Mouse (Mus musculus): ENCODE data around the gene Exd2. TPM values are rescaled to one million over a fixed set of nuclear protein-coding genes. Genes with fewer than 3 reads are reported as not detected.
A peak's percentile ranks its signal among the peaks of the same experiment; 100 is the strongest.
"Not testable (repeated sequence)": the region's sequence is repeated elsewhere in the genome, so short reads cannot be mapped to it uniquely, and the experiment has no call there.

Exd2 gene
- polyA plus RNA-seq, 1 experiment, result 23.9 TPM

GRCm38 (mm10) chr12:80440957-80441356, 21.9 kb upstream of the Exd2 start:
- Histone ChIP-seq H3K27ac (ENCODE audit: insufficient read depth, low read length) (no peak overlapping the region), H3K4me3 (ENCODE audit: insufficient read depth, low read length) (no peak overlapping the region), H3K4me1 (ENCODE audit: control insufficient read depth, insufficient read depth, low read length) (0 out of 2 replicates have a peak, but pooled peaks cover 3% of the 10 kb centered on the region)
- TF ChIP-seq CTCF (IDR thresholded peaks at IDR 0.05; ENCODE audit: borderline replicate concordance, insufficient read depth, low read length) (no peak), POLR2A (IDR thresholded peaks at IDR 0.05; ENCODE audit: low read depth, low read length) (no peak)

- H3K4me3 ChIP-seq (ENCODE audit: insufficient read depth, low read length), result no peak overlapping the region
- TF ChIP-seq CTCF (IDR thresholded peaks at IDR 0.05; ENCODE audit: borderline replicate concordance, insufficient read depth, low read length) (no peak), POLR2A (IDR thresholded peaks at IDR 0.05; ENCODE audit: low read depth, low read length) (no peak)
- no peaks in the 10 kb centered on the region for H3K4me1 ChIP-seq (ENCODE audit: control insufficient read depth, insufficient read depth, low read length)
- H3K27ac ChIP-seq (ENCODE audit: insufficient read depth, low read length), result no peak overlapping the region
Measured at GRCm38 (mm10) chr12:80444525-80445109, 18.3 kb upstream of the Exd2 start.

DNA sequence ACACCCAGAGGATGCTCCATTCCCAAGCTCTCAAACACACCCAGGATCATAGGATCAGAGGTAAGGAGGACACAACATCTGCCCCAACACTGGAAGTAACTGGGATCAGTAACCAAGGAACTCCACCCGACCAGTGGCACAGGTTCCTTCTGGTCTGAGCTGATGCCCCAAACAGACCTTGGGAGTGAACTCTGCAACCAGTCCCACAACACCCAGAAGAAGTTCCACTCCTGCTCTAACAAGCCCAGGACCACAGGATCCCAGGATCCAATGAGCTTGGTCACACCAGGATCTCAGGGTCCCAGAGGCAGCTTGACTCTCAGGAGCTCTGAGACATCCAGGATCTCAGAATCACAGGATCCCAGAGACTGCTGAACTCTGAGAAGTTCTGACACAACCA, 9.4 kb upstream of the Exd2 start:
- Histone ChIP-seq H3K27ac (ENCODE audit: insufficient read depth, low read length) (no peak overlapping the region), H3K4me3 (ENCODE audit: insufficient read depth, low read length) (no peak overlapping the region), H3K4me1 (ENCODE audit: control insufficient read depth, insufficient read depth, low read length) (no peaks in the 10 kb centered on the region)
- TF ChIP-seq CTCF (IDR thresholded peaks at IDR 0.05; ENCODE audit: borderline replicate concordance, insufficient read depth, low read length) (no peak), POLR2A (IDR thresholded peaks at IDR 0.05; ENCODE audit: low read depth, low read length) (no peak)

- no peaks in the 10 kb centered on the region for H3K4me1 ChIP-seq (ENCODE audit: control insufficient read depth, insufficient read depth, low read length)
- H3K27ac ChIP-seq (ENCODE audit: insufficient read depth, low read length), result no peak overlapping the region
- TF ChIP-seq CTCF (IDR thresholded peaks at IDR 0.05; ENCODE audit: borderline replicate concordance, insufficient read depth, low read length), result no peak
- no peak for TF ChIP-seq POLR2A (IDR thresholded peaks at IDR 0.05; ENCODE audit: low read depth, low read length)
- no peak overlapping the region for H3K4me3 ChIP-seq (ENCODE audit: insufficient read depth, low read length)
Measured at GRCm38 (mm10) chr12:80458033-80458432, 4.9 kb upstream of the Exd2 start.

- not testable (repeated sequence) for H3K4me1 ChIP-seq (ENCODE audit: control insufficient read depth, insufficient read depth, low read length); H3K27ac ChIP-seq (ENCODE audit: insufficient read depth, low read length)
- peak overlapping the region; percentile 80 for H3K4me3 ChIP-seq (ENCODE audit: insufficient read depth, low read length)
Measured at GRCm38 (mm10) chr12:80462292-80462896, 501 bp upstream of the Exd2 start.

- no peak overlapping the region for H3K27ac ChIP-seq (ENCODE audit: insufficient read depth, low read length)
- TF ChIP-seq CTCF (IDR thresholded peaks at IDR 0.05; ENCODE audit: borderline replicate concordance, insufficient read depth, low read length) (no peak), POLR2A (IDR thresholded peaks at IDR 0.05; ENCODE audit: low read depth, low read length) (peak; percentile 4; the same call in 1 of the 2 replicates)
- H3K4me1 ChIP-seq (ENCODE audit: control insufficient read depth, insufficient read depth, low read length), result no peaks in the 10 kb centered on the region
- peak overlapping the region; percentile 80 for H3K4me3 ChIP-seq (ENCODE audit: insufficient read depth, low read length)
Measured at GRCm38 (mm10) chr12:80463666-80464269, 873 bp downstream of the Exd2 start.

DNA sequence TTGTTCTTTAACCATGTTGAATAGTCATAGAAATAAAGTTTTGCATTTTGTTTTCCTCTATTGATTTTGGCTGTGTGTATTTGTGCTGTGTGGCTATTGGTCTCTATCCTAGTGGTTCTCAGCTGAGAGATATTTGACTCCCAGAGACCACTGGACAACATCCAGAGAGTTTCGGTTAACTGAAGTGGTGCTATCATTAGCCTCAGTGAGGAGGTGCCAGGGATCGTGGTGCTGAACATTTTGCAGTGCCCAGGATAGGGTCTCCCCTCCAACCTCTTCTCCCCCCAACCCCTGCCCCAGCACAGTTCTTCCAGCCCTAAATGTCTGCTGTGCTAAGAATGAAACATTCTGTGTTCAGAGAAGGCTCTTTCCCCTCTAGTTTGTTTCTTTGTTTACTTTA, 7.3 kb downstream of the Exd2 start:
- Histone ChIP-seq H3K4me3 (ENCODE audit: insufficient read depth, low read length) (no peak overlapping the region), H3K27ac (ENCODE audit: insufficient read depth, low read length) (no peak overlapping the region), H3K4me1 (ENCODE audit: control insufficient read depth, insufficient read depth, low read length) (no peaks in the 10 kb centered on the region)
- TF ChIP-seq CTCF (IDR thresholded peaks at IDR 0.05; ENCODE audit: borderline replicate concordance, insufficient read depth, low read length), result no peak
- no peak for TF ChIP-seq POLR2A (IDR thresholded peaks at IDR 0.05; ENCODE audit: low read depth, low read length)

GRCm38 (mm10) chr12:80471926-80472325, 9.0 kb downstream of the Exd2 start:
- no peak overlapping the region for H3K27ac ChIP-seq (ENCODE audit: insufficient read depth, low read length)
- H3K4me1 ChIP-seq (ENCODE audit: control insufficient read depth, insufficient read depth, low read length), result no peaks in the 10 kb centered on the region
- no peak for TF ChIP-seq CTCF (IDR thresholded peaks at IDR 0.05; ENCODE audit: borderline replicate concordance, insufficient read depth, low read length)
- no peak for TF ChIP-seq POLR2A (IDR thresholded peaks at IDR 0.05; ENCODE audit: low read depth, low read length)
- H3K4me3 ChIP-seq (ENCODE audit: insufficient read depth, low read length), result no peak overlapping the region

DNA sequence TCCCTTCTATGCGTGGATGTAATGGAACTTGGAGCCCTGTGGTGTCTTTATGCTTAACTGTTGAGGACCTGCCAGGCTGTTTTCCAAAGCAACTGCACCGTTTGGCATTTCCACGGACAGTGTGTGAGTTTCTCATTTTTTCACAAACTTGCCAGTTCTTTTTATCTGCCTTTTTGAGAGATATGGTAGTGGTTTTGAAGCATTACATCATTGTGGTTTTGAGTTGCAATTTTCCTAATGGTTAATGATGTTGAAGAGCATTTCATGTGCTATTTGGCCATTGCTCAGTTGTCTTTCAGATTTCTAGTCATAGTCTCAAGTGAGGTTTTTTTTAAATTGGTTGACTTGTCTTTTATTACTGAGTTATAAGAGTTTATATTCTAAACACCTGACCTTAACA, 10.8 kb downstream of the Exd2 start:
- Histone ChIP-seq H3K27ac (ENCODE audit: insufficient read depth, low read length) (no peak overlapping the region), H3K4me1 (ENCODE audit: control insufficient read depth, insufficient read depth, low read length) (no peaks in the 10 kb centered on the region), H3K4me3 (ENCODE audit: insufficient read depth, low read length) (no peak overlapping the region)
- TF ChIP-seq CTCF (IDR thresholded peaks at IDR 0.05; ENCODE audit: borderline replicate concordance, insufficient read depth, low read length), result no peak
- TF ChIP-seq POLR2A (IDR thresholded peaks at IDR 0.05; ENCODE audit: low read depth, low read length), result no peak

DNA sequence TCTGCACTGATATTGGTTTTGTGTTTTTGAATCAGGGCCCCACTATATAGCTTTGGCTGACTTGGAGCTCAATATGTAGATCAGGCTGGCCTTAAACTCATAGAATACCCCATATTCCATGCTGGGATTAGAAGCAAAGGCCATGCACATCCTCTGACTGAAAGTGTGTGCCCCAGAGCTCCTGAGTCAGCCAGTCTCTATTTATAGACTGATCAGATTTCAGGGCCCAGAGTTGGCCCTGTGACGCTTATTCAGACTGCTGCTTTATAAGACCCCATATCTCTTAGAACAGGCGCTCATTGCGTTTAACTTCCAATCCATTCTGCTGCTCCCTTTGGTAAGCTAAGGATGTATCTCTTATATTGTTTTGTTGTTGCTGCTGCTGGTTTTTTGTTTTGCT, 17.1 kb downstream of the Exd2 start:
- H3K4me3 ChIP-seq (ENCODE audit: insufficient read depth, low read length), result no peak overlapping the region

More for the DNA sequence above, 17.1 kb downstream of the Exd2 start:
- Histone ChIP-seq H3K4me1 (ENCODE audit: control insufficient read depth, insufficient read depth, low read length) (no peaks in the 10 kb centered on the region), H3K27ac (ENCODE audit: insufficient read depth, low read length) (no peak overlapping the region)
- TF ChIP-seq POLR2A (IDR thresholded peaks at IDR 0.05; ENCODE audit: low read depth, low read length) (no peak), CTCF (IDR thresholded peaks at IDR 0.05; ENCODE audit: borderline replicate concordance, insufficient read depth, low read length) (no peak)
